Mouse (Mus musculus) embryonic stem cell, embryonic (primary cell): ENCODE measurements around the gene Gja5.

Experiments
- CTCF ChIA-PET, 4 experiments: fragments of 300-600 bp in 2 of 4; fragments of 350-600 bp in 2 of 4; sonication (Branson Sonifier 250); formaldehyde crosslinking; loops; one replicate each; lab custom pipeline; 2022; ENCODE audit warnings: inconsistent platforms in 2 of 4; lab: Charles Lee
- POLR2A ChIA-PET, 4 experiments: fragments of 300-600 bp in 2 of 4; fragments of 350-600 bp in 2 of 4; sonication (Branson Sonifier 250); formaldehyde crosslinking; loops; one replicate each; lab custom pipeline; 2022; ENCODE audit warnings: antibody characterized with exemption in 4 of 4, inconsistent platforms in 1 of 4; lab: Charles Lee

Gene Gja5

DNA sequence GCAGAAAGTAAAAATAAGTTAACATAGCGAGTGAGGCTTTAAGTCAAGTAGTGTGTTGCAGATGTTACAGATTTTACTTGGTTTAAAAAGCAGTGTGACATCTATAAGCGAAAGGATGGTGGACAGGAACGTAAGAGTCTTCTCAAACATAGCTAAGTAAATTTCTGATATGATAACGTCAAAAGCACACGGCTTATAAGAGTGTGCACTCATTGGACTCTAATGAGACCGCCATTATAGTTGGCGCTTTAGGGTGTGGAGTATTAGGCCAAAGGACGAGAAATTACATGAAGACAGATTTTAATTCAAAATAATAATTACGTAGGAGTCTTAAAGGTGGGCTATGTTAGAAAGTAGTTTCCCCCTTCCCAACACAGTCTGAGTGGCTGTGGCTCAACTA is 1.1 kb downstream of the Gja5 start:
- ChIA-PET CTCF (no interaction called here), POLR2A (interaction anchor here in 3 of 4 experiments (0.8 to 1.9 kb wide), 15 partner anchors 8 to 276 kb away, joined by 3 to 8 read pairs (median 4); partner anchors contain the start of gene Rbm8a (in 2 of the 3))

GRCm38 (mm10) chr3:96920991-96921390 is 16.5 kb downstream of the Gja5 start:
- ChIA-PET POLR2A (interaction anchor here in 1 of 4 experiments (1.1 kb wide), 1 partner anchor 107 kb away, joined by 3 read pairs; no protein-coding TSS in a partner anchor), CTCF (interaction anchor here in 1 of 4 experiments (0.9 kb wide), 1 partner anchor 108 kb away, joined by 3 read pairs; no protein-coding TSS in a partner anchor)

DNA sequence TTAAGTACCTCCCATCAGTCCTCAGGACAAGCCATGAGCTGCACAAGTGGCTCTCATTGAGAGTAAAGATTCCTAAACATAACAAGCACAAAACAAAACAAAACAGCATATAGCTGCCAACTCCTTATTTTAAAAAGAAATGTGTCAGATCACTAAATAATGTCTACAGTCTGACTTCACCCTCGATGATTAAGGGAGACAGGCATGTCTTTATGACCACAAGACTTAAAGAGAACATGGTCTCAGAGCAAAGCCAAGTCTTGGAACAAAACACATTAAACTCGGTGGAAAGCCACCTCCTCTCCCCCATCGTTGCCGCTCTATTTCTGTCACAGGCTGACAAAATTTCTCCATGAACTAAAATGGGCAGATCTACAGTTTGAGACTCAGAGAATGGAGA is 20.1 kb downstream of the Gja5 start:
- ChIA-PET CTCF (interaction anchor here in 1 of 4 experiments (0.6 to 1.0 kb wide), 2 partner anchors 11 to 470 kb away, joined by 3 to 9 read pairs; no protein-coding TSS in a partner anchor), POLR2A (interaction anchor here in 1 of 4 experiments (1.0 kb wide), 1 partner anchor 20 kb away, joined by 3 read pairs; the partner anchor contains the start of gene Gpr89)

DNA sequence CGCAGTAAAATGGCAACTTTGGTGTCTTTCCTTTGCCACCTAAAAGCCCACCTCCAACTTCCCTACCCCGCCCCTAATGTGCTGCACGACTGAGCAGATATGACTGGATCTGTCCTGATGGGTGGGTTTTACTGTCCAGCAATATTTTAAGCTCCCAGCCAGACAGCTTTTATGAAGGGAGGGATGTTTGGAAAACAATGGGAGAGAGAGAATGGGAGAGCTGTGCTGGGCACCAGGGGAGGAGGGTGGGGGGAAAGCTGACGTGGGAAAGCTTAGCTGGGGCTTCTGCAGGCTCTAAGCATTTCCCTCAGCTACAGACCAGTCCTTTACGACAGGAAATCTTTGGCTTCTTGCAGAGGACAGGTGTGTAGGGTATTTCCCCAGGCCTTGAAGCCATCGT is 21.4 kb downstream of the Gja5 start, which contains the start of gene Gja8:
Gene Gja8, minus strand, starts transcription at position 101 of the 400 bp plus-strand sequence.
- ChIA-PET POLR2A (interaction anchor here in 1 of 4 experiments (0.9 kb wide), 1 partner anchor 11 kb away, joined by 4 read pairs; no protein-coding TSS in a partner anchor), CTCF (interaction anchor here in 1 of 4 experiments (0.6 kb wide), 1 partner anchor 848 kb away, joined by 3 read pairs; no protein-coding TSS in a partner anchor)

DNA sequence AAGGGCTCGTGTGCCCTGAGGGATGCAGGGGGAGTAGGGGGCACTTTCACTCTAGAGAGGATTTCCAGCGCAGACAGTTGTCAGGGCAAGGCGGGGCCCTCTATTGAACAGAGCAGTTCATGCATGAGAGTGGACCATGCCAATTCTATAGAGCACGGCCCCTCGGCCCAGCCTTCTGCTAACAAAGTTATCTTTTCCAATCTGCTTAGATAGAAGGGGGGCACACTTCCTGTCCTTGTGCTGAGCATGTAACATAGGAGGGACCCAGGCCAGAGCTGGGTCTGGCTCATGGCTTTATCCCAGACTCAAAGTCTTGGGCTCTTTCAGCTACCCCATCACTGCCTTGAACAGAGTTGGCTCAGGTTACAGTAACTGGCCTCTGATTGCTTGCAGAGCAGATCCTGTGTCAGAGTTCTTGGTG is 26.8 kb downstream of the Gja5 start:
- ChIA-PET POLR2A (interaction anchor here in 1 of 4 experiments (1.0 kb wide), 1 partner anchor 229 kb away, joined by 3 read pairs; no protein-coding TSS in a partner anchor), CTCF (interaction anchor here in 1 of 4 experiments (0.6 kb wide), 1 partner anchor 260 kb away, joined by 5 read pairs; no protein-coding TSS in a partner anchor)

GRCm38 (mm10) chr3:96936241-96936640 is 31.7 kb downstream of the Gja5 start:
- CTCF ChIA-PET, result interaction anchor here (0.6 to 2.3 kb wide), 60 partner anchors 8 to 778 kb away, joined by 3 to 12 read pairs (median 4); partner anchors contain the start of genes Bcl9 (in 1 of the 4), Polr3c (in 1 of the 4) and Rnf115 (in 1 of the 4)

DNA sequence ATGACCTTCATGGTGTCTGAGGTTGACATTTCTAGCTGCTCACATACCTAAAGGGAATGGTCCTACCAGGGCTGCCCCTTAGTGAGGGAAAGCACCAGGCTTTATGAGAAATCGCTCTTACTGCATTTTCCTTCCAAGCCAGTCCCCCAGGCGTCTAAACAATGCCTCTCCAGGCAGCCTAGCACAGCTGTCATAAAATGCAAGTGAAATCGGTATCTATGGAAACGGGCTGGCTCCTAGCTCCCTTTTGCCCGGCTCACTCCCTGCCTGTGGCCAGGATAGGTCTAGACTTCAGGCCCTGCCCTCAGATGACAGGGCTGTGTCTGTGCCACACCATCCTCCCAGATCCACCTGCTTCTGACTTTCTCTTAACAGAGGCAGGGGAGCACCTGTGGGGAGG is 33.1 kb downstream of the Gja5 start:
- CTCF ChIA-PET, result interaction anchor here (0.5 to 2.3 kb wide), 14 partner anchors 91 to 1636 kb away, joined by 3 to 14 read pairs (median 3); no protein-coding TSS in a partner anchor
- POLR2A ChIA-PET, result interaction anchor here in 1 of 4 experiments (0.6 to 1.5 kb wide), 2 partner anchors 12 to 185 kb away, joined by 3 to 4 read pairs; partner anchors contain the start of gene Gja8

More at GRCm38 (mm10) chr3:96936241-96936640, 31.7 kb downstream of the Gja5 start:
- POLR2A ChIA-PET, result interaction anchor here in 2 of 4 experiments (0.5 to 1.5 kb wide), 3 partner anchors 10 to 1106 kb away, joined by 3 to 4 read pairs (median 3); partner anchors contain the start of gene Gja8 (in 1 of the 2)

DNA sequence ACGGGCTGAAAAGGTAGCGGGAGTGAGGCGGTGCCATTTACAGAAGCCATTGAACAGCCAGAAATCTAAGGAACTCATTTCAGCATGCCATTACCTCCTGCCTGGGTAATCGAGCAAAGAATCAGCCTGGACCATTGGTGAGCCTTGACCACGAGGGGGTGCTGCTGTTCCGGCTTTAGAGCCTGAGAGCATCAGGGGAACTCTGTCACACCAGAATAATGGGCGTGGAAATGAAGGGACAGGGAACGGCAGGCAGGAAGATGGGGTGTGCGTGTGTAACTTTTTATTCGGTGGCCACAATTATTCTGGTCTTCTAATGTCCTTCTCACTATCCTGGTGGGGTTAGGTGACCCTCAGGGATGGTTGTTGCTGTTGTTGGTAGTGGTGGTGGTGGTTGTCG is 34.2 kb downstream of the Gja5 start:
- CTCF ChIA-PET, result interaction anchor here in 1 of 4 experiments (0.6 to 1.1 kb wide), 2 partner anchors 454 kb away, joined by 3 read pairs; no protein-coding TSS in a partner anchor
- POLR2A ChIA-PET, result no interaction called here

DNA sequence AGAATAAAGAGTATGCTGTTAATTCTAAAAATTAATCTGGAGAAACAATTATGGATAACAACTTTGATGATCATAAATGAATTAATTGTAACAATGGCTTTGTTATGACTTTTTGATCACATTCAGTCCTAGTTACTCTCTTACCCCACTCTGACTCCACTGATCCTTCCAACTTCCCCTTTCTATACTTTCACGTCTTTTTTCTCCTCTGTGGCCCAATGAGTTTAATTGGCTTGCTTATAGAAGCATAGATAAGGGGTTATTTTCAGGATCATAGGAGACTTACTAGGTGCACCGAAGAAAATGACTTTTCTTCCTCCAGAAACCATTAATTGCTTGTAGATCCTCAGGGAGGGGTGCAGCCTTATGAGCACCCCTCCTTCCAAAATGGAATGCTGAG is 38.2 kb downstream of the Gja5 start:
- ChIA-PET POLR2A (no interaction called here), CTCF (no interaction called here)

DNA sequence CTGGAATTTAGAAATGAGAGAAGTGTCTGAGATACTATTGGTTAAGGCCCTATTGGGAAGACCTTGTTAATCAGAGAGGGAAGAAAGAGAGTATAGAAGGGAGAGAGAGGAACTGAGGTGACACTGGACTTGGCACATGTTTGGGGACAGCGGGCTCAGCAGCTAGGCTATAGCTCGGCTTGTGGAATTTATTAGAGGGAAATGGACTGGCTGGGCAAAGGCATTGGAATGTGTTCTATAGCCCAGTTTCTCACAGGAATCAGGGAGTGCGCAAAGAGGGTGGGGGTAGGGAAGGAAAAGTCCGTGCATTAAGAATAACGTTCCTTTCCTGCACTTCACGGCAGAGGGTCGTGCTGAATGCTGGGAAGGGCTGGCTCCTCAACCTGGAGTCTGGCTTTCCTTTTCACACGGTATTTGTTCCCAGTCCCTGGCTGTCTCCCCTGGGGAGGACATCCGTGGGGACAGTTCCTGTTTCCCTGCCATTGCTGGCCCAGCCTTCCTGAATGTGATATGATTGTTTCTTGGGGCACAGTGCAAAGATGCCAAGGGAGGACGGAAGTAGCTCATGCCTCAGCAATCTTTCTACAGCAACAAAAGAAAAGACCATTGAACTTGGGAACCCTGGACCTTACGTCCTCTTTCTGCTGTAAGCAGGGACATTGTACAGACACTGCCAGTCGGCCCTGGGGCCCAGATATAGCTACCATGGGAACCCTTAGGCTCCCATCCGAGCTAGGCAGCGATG is 49.2 kb downstream of the Gja5 start:
- POLR2A ChIA-PET, result interaction anchor here in 1 of 4 experiments (1.4 kb wide), 1 partner anchor 10 kb away, joined by 5 read pairs; no protein-coding TSS in a partner anchor

GRCm38 (mm10) chr3:96960597-96960996 is 56.1 kb downstream of the Gja5 start:
- CTCF ChIA-PET, result no interaction called here

More for the DNA sequence above, 49.2 kb downstream of the Gja5 start:
- CTCF ChIA-PET, result no interaction called here

DNA sequence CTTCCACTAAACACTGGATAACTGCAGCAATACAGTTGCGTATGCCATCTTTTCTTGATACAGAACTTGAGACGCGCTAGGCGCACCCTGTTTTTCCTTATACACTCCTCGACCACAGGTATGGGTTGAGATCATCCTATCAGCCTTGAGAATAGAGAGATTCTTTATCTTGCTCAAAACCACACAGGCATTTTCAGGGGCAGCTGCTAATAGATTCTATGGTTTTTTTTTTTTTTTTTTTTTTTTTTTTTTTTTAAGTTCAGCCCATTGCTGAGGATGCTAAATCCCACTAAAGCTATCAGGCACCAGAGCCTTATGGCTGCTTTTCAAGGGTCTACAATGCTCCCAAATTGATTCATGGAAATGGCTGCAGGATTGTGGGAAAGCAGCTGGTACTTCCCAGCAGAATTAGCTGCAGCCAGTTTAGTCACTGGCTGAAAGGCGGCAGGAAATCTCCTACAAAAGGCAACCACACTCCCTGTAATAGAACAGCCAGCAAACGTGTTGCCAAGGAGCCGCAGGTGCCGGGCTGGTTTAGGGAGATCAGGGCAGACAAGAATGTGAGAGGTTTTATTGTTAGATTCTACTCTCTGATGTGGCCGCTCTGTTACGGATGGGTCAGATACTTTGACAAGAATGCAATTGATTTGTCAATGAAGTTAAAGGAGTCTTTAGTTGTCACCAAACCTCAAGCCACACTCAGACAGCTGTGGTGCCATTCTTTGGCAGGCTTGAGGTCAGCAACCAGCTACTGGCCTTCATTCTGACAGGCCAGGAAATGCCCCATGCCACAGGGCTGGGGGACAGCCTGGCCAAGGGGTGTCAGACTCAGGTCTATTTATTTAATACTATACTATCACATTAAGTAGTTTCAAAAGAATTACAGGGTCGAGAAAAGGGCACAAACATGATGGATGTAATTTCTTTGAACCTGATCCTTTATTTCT is 58.9 kb downstream of the Gja5 start:
- ChIA-PET CTCF (interaction anchor here in 2 of 4 experiments (0.6 to 0.7 kb wide), 2 partner anchors 280 to 1161 kb away, joined by 3 to 4 read pairs; no protein-coding TSS in a partner anchor), POLR2A (interaction anchor here in 1 of 4 experiments (1.5 kb wide), 1 partner anchor 9 kb away, joined by 5 read pairs; no protein-coding TSS in a partner anchor)

More at GRCm38 (mm10) chr3:96960597-96960996, 56.1 kb downstream of the Gja5 start:
- POLR2A ChIA-PET, result interaction anchor here in 1 of 4 experiments (0.5 kb wide), 1 partner anchor 1240 kb away, joined by 4 read pairs; no protein-coding TSS in a partner anchor

GRCm38 (mm10) chr3:96970986-96971385 is 66.5 kb downstream of the Gja5 start:
- POLR2A ChIA-PET, result no interaction called here

GRCm38 (mm10) chr3:96974467-96974866 is 70.0 kb downstream of the Gja5 start:
- CTCF ChIA-PET, result no interaction called here
- POLR2A ChIA-PET, result no interaction called here

More at GRCm38 (mm10) chr3:96970986-96971385, 66.5 kb downstream of the Gja5 start:
- CTCF ChIA-PET, result interaction anchor here in 1 of 4 experiments (0.7 kb wide), 1 partner anchor 9 kb away, joined by 9 read pairs; no protein-coding TSS in a partner anchor

DNA sequence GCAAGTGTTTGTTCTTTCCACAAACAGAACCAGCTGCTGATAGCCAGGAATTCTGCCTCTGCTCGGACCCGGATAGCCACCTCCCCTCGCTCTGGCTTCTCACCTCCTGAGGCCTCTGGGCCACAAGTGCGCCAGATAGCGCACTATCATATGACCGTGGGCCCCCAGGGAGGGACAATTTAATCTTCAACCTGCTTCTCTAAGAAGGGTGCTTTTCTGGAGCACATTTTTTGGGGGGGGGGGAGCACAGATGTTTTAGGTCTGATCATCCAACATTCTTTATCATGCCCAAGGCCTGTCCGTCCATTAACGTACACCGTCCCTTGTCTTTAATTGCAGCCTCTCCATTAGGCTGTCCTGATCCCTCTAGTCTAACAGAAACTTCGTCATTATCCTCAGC is 71.1 kb downstream of the Gja5 start:
- ChIA-PET CTCF (interaction anchor here in 1 of 4 experiments (0.7 kb wide), 1 partner anchor 40 kb away, joined by 7 read pairs; no protein-coding TSS in a partner anchor), POLR2A (no interaction called here)

GRCm38 (mm10) chr3:96977507-96977906 is 73.0 kb downstream of the Gja5 start:
- POLR2A ChIA-PET, result interaction anchor here in 1 of 4 experiments (1.3 kb wide), 1 partner anchor 176 kb away, joined by 6 read pairs; no protein-coding TSS in a partner anchor
- CTCF ChIA-PET, result interaction anchor here in 1 of 4 experiments (0.7 kb wide), 1 partner anchor 337 kb away, joined by 5 read pairs; no protein-coding TSS in a partner anchor

GRCm38 (mm10) chr3:96978469-96978868 is 74.0 kb downstream of the Gja5 start:
- POLR2A ChIA-PET, result no interaction called here
- CTCF ChIA-PET, result no interaction called here
